Mouse (Mus musculus) v-Abl transformed pro-B cells (cell line): ENCODE results near the gene Batf.
"Not testable (repeated sequence)": the region's sequence is repeated elsewhere in the genome, so short reads cannot be mapped to it uniquely, and the experiment has no call there.

Source experiments
- in situ Hi-C, 2 experiments: fragments of 400-800 bp; cut with MboI; formaldehyde crosslinking; loops; one replicate each; pipeline ENCODE4 v1.15.1; 2025; ENCODE audit not compliant: unreplicated experiment in 2 of 2

Gene Batf

DNA sequence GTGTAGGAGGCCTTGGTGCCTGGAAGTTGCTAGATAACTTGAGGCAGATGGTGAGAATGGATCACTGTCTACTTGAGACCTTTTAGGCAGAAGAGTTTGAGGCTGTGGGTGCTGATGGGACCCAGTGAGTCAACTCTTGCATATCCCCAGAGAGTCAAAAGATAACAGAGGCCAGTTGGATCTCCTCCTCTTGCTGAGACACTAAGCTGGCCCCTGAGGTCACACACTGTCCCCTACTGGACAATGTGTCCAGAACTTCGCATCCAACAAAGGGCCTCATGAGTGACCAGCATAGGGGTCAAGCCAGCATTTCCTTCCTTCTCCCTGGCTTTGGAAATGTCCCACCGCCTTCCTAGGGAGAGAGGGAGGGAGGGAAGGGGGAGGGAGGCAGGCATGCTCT lies 6.7 kb upstream of the Batf start:
- in situ Hi-C loops = loop anchor here (5.0 to 10.0 kb wide), 2 partner anchors 45 to 52 kb away; no protein-coding TSS in a partner anchor

DNA sequence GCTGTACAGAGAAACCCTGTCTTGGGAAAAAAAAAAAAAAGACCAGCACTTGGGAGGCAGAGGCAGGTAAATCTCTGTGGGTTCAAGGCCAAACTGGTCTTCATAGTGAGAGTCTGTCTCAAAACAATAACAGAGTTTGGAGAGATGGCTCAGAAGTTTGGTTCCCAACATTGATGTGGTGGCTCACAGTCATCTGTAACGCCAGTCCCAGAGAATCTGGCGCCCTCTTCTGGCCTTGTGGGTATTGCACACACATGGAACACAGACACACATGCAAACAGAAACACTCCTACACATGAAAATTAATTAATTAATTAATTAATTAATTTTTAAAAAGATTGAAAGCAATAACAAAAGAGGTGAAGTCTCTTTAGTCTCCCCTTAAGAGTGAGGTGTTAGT lies 4.1 kb upstream of the Batf start:
- in situ Hi-C loops = no loop called here

DNA sequence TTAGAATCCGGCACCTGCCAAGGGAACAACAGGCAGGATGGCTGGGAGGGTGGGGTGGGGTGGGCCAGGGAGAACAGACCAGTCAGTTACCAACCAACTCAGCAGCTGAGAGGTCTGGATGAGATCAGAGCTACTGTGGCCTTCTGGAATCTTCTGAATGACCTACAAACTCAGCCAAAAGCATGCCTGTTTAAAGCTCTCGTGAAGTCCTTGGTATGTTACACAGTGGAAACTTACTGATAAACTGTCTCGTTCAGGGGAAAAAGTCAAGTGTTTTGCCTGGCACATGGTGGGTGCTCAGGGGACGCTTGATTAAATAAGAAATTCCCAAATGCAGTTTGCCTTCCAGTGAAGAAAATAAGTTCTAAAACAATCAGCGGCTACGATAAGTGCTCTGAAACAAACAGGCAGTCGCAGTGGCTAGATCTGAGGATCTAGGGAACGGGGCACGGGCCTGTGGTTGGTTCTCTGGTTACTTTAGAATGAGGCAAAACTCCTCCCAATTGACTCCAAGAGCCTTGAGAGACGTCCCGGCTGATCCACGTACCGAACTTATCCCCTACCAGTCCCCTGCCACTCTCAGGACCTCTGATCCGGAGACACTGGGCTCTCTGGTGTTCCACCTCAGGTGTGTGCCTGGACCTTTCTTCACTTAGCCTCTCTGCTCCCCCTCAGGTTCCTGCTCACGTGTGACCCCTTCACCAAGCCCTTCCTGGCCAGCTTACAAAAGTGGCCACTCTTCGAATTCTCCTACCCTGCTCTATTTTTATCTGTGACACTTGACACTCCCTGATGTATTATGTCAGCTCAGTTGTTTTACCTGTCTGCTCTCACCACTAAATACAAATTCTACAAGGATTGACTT lies 1.8 kb upstream of the Batf start:
- in situ Hi-C loops = no loop called here

DNA sequence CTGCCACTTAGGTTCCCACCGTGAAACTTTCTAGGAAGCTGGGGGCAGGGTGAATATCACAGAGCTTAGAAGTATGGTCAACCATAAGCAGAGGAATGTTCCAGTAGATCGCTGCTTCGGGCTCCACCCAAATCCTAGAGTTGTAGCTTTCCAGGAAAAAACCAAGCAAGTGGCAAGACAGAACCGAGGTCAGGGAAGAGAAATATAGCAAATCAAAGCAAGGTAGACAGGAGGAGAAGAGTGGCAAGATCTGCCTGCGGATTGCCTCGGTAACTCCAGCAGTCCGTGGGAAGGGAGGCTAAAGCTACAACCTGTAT lies 706 bp downstream of the Batf start:
- in situ Hi-C loops = no loop called here

DNA sequence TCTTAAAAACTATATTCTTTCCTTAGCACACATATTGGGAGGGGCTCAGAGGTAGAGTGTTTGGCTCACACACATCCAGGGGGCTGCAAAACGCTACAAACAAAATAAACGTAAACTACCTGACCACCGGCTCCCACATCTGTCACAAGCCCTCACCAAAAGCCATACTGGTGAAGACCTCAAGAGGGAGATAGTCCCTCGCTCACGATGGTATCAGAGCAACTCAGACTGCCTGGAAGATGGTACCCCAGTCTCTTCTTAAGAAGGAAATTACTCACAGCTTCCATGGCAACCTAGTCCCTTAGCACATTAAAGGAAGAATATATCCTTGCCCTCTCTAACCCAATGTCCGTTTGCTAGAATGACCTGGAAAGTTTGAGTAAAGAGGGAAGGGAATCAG lies 1.4 kb downstream of the Batf start:
- in situ Hi-C loops = no loop called here

DNA sequence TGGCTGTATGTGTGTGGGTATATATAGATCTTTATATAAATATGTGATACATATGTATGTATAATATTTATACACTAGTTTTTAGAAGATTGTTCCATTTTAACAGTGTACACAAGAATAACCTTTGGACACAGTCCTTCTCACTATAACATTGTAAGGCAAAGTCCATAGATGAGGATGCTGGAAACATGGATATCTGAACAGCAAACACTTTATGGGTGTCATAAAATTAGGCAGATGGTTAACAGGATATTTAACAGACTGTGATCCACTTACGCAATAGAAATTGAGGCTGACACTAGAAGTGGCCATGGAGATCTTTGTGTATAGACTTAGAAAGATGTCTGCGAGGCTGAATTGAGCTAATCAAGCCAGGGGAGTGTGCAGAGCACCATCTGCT lies 9.3 kb downstream of the Batf start:
- in situ Hi-C loops = no loop called here

DNA sequence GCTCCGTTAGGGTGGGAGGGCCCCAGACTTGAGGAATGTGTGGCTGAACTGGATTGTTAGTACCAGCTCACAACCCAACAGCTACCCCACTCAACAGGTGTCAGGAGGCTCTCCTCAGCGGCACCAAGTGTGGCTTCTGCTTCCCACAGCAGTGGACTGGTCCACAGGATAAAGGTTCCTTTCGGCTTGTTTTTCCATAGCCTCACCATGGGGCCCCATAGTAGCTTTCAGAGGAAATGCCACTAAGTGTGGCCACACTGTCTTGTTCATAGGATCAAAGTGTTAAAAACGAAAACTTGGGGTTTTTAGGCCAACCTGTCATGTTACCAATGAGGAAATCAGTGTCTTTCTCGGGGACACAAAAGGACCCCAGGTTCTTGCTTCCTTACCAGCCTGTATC lies 10.0 kb downstream of the Batf start:
- in situ Hi-C loops = no loop called here

DNA sequence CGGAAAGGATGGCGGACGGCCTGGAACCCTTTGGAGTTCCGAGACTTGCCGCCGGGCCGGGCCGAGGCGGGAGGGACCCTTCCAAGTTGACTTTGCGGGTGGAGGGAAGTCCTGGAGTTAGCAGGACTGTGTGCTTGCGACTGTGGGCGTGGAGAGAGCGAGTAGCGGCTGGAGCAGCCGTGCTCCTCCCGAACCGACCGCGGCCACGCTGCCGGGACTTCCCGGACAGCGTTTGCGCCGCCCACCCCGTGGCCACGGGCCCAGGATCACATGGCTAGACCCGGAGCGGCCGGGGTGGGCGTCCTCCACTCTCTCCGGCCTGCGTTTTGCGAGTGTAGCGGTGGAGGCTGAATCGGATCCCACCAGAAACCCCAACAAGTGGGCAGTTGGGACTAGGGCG lies 11.7 kb downstream of the Batf start:
- in situ Hi-C loops = not testable (repeated sequence)

DNA sequence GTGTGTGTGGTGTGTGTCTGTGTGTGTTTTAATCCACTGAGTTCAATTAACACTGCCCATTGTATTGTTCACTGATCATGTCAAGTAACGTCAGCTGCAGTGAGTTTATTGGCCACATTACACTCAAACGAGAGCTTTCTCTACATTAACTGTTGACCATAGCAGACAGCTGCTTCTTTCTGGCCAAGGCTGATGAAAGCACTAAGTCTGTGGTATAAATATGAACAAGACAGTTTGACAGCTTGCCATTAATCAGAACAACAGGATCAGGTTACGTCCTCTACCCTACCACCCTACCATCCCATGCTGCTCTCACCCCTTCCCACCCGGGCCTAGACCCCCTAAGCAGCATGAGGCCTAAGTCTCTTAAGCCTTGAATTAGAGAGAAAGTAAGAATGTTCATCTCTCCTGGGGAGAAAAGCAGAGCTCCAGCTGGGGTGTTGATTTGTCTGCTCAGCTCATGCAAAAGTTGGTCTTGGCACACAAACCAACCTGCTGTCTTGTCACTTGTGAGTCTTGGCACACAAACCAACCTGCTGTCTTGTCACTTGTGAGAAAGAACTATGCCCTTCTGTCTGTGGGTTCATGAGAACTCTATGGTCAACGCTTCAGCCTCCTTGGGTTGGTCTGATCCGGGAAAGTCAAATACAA lies 13.8 kb downstream of the Batf start:
- in situ Hi-C loops = no loop called here

DNA sequence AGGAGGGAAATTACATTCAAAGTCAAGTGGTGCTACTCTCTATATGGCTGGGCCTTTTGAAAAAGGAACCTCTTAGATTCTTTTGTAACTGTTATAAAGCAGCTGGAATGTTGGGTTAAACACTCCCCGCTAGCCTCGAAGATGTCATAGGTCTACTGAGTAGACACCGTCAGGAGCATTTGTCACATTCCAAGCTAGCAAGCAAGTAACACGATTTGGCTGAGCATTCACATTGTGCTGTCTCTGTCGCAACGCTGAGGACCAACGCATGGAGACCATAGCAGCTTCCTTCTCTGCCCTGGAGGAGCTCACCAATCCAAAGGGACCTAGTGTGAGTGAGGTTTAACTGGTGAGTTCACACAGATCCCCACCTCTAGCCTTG lies 14.4 kb downstream of the Batf start:
- in situ Hi-C loops = no loop called here

DNA sequence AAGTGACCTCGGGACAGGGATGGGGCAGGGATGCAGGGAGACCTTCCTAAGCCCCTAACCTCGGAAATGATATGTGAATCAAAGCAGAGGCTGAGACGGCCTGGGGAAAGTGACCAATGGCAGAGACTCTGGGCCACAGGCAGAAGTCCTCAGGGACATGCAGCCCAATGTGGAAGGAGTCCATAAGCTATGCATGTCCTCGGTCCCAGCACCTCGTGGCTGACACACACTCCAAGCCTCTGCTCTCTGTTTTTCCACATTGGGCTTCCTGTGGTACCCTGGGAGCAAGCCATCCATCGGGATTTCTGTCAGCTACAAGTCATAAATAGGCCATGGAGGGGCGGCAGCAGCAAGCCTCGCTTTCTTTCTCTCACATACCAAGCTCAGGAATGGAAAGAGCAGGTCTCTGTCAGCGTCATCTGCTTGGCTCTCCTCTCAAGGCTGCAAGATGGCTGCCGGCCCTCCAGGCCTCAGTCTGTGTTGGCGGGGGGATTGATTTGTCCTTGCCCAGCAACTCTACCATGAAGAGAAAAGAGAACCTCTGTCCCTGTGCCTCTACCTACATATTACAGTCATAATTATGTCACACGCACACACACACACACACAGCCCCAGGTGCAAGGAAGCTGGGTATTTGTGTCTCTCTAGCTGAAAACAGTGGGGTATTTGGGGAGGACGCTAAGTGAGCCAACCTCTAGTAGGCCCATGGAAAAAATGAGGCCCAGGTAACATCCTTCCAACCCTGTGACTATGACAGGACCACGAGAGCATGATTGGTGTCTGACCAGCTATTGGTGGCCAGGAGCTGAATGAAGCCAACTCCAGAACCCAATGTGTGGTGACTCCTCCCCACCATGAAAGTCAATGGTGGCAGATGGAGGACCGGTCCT lies 15.9 kb downstream of the Batf start:
- in situ Hi-C loops = no loop called here

DNA sequence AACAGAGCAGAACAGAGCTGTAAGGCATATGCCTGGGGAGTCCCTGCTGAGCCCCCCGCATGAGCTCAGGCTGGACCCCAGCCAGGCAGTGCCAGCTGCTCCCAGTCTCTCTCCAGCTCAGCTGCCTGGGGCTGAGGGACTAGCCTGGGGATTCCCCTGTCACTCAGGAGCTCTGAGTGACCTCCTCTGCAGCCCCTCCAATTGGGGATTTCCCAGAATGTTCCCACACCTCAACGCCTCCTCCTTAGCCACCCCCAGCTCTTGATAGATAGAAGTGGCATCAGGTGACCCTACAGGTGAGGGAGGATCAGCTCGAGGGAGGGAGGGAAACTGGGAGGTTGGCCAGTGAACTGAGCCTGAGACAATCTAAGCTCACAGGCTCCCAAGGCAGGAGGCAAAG lies 17.0 kb downstream of the Batf start:
- in situ Hi-C loops = no loop called here

DNA sequence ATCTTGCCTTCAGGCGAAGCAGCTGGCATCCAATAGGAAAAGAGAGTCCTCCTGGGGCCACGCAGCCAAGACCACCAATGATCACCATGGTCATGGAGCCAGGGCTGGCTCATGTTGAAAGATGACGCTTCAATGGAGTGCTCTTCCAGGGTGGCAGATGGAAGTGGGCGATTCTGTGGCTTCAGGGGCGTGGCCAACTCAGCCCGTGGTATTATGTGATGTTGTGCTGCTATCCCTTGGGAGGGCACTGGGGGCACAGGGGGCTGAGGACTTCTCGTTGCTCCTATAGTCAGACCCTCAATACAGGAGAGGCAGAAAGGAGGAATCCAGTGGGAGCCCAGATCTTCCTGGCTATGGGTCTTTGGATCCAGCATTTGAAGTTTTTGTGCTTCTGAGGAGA lies 18.1 kb downstream of the Batf start:
- in situ Hi-C loops = no loop called here

DNA sequence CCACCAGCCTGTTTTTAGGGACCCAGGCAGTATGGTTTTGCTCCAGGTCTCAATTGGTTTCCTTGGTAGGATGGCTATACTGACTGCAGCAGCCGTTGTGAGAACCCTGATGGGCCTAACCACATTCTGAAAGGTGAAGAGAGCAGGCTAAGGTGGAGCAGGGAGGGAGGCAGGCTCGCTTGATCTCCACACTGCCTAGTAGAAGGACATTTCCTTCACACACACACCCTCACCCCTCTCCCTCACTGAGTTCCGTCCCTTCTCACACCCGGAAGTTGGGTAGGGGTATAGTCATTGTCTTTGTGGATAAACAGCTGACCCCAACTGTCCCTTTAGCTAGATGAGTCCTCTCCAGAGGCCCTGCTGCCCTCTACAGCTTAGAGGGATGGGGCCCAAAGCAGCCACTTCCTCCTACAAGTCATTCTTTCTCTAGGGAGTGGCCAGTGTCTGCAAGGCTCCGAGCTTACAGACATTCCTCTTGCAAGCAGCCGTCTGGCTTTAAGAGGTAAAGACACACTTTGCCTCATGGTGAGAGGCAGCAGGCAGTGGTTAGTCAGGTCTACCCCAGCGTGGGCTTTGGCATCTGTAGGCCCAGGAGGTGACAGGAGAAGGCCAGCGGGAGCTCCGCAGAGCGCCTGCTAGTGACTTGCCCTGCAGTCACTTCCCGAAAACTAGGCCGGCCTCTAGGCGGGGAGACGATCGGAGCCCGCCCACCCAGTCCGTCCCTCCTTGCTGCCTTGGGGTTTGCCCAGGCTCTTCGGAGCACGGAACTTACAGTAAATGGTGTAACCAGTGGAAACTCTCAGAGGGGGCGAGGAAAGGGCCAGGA lies 18.7 kb downstream of the Batf start:
- in situ Hi-C loops = no loop called here

DNA sequence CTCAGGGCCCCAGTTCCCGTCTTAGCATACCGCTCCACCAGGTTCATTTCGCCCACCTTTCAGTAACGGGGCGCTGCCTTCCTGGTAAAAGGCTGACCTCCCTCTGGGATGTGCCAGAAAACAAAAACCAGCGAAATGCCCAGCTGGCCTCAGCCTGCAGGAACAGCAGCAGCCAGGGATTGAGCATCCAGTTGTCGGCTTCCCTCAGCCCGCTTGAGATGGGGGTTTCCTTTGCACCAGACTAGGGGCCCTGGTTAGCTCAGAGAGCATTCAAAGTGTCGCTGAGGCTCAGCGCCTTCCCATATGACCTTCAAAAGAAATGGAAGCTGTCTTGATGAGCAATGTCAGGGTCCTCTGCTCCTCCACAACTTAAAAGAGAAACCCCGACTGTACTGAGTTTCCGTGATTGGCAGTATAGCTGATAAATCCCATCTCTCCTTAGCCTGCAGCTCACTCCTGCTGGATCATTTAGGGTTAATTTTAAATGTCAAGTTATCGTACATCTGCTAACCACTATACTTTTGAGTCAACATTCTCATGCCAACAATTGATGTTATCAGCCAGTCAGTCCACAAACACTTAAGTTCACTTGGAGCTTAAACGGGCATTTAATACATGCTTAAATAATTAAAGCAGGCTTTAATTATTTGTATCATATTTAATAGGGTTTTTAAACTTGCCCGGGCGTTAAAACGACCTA lies 19.5 kb downstream of the Batf start:
- in situ Hi-C loops = no loop called here

DNA sequence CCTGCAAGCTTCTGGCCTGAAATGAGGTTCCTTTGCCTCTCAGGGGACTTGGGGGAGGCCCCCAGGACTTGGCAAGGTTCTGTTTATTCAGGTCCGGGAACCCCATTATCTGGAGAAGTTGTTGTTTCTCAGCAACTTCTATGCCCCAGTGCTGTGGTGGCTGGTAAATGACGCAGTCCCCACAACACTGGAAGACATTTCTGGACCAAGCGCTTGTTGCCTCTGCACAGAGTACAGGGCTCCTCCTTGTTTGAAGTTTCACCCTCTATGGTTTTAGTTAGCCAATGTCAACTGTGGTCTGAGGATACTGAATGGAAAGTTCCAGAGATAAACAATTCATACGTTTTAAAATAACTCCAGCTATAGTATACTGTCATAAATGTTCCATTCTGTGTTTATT lies 20.4 kb downstream of the Batf start:
- in situ Hi-C loops = no loop called here

DNA sequence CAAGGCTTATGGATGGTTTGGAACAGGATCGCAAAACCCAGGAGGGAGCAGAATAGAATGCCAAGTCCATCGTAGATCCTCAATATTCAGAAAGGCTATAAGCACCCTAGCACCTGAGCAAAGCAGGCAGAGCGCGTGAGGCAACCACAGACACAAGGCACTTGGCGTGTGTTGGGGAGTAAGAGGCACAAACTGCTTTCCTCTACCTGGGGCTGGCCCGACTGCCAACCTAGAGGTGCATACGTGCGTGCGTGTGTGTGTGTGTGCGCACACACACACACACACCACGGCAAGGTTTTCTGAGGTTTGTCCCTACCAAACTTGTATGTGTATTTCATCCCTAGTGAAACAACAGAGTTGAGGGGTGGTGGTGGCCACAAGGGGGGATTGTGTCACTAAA lies 20.9 kb downstream of the Batf start:
- in situ Hi-C loops = no loop called here

DNA sequence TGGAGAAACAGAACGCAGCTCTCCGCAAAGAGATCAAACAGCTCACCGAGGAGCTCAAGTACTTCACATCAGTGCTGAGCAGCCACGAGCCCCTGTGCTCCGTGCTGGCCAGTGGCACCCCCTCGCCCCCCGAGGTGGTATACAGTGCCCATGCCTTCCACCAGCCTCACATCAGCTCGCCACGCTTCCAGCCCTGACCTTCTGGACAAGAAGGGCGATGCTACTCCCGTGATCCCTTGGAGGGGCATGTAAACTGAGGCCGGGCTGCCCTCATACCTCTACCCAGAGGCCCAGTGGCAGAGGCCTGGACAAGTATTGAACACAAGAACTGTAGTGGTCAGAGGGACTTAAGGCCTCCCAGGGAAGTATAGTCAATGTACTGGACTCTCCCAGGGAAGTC lies 22.1 kb downstream of the Batf start:
- in situ Hi-C loops = no loop called here

DNA sequence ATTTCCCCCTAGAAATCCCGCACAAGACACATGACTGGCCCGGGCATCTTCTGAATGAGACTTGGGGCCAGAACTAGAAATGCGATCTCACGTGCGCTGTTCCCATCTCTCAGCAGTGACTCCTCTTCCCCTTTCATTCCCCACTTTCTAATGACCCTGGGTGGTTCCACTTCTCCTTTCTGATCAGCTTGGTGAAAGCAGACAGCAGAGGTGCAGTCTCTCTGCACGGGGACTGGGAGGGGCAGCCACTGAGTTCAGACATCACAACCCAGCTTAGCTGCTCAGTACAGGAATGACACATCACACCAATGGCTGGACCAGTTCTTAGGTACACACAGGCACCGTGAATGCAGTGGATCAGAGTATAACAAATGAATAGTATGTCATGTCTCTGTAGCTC lies 24.2 kb downstream of the Batf start:
- in situ Hi-C loops = no loop called here

DNA sequence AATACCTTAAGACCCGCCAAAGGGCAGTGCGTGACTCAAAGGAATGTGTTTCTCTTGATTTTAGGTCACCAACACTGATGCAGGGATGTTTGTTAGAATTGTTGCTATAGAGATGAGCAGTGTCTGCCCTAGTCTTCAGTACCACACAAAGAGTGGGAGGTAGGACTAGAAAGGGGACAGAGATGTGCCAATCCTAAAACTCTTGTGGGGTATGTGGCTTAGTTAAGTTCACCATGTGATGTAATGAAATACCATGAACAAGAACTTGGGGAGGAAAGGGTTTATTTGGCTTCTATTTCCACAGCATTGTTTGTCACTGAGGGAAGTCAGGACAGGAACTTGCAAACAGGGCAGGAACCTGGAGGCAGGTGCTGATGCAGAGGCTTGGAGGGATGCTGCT lies 26.1 kb downstream of the Batf start:
- in situ Hi-C loops = no loop called here
